Mouse (Mus musculus) brain, embryonic 14.5 days (tissue): ENCODE measurements around the gene Guca1a.

ENCODE experiments used
- CTCF ChIP-seq: fragments of 200-500 bp; IDR thresholded peaks from 2 replicates; pipeline ENCODE4 v1.5.1; 2012; ENCODE audit warnings: inconsistent platforms, mild to moderate bottlenecking, moderate library complexity, borderline replicate concordance; ENCODE audit not compliant: insufficient read depth, insufficient read length; ENCODE audit errors: extremely low read depth
- POLR2A ChIP-seq: fragments of 200-500 bp; IDR thresholded peaks from 2 replicates; pipeline ENCODE4 v1.6.1; 2012; ENCODE audit warnings: mild to moderate bottlenecking, inconsistent platforms, borderline replicate concordance; ENCODE audit not compliant: poor library complexity, insufficient read depth, insufficient read length, severe bottlenecking; ENCODE audit errors: extremely low read depth

DNA sequence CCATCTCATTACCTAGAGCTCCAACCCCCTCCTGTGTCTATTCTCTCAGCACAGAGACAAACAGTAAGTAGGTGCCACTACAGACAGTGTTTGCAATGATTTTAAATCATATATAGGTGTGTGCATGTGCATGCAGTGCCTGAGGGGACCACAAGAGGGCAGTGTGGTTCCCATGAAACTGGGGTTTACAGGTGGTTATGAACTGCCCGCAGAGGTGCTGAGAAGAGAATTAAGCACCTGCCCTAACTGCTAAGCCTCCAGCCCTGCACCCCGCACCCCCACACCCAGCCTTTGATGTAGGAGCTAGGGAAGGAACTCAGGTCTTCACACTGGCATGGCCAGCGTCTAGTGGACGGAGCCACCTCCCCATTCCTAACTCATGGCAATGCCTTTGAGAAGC is 13.7 kb downstream of the Guca1a start:
- TF ChIP-seq POLR2A (no peak), CTCF (peak; percentile 77)
